Mouse (Mus musculus) lung, postnatal 4 days (tissue): ENCODE measurements at regions not wholly inside any gene's neighbourhood (a gene's known extent, or its start where the extent isn't known, plus 50 kb on each side); places are given as distances from the start of the nearest gene placed in this dataset.
A peak's percentile ranks its signal among the peaks of the same experiment; 100 is the strongest.

Experiments used
- DNase-seq, 2 experiments: peaks; one replicate each; pipeline ENCODE4 v3.0.0; 2021

GRCm38 (mm10) chr13:53055697-53056096, 74.8 kb upstream of the Nfil3 start:
- DNase-seq, result no peak

DNA sequence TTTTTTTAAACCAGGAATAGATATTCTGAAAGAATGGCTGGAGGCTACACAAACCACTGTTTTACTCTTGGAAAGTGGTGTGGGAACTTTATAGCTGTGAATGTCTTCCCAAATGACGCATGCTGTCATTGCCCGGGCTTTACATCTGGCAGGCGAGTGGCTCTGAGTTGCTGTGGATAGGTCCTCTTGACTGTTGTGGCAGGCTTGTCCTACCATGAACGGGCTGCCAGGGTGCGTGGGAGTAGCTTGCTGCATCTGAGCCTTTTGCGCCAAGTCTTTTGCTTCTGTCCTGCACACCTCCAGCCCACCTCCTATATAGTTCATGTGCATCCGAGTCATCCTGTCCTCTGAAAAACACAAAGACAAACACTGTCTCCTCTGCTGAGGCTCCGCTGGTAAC, 72.3 kb upstream of the Nfil3 start:
- DNase-seq, result no peak

GRCm38 (mm10) chr13:53052806-53053205, 71.9 kb upstream of the Nfil3 start:
- DNase-seq, result no peak

DNA sequence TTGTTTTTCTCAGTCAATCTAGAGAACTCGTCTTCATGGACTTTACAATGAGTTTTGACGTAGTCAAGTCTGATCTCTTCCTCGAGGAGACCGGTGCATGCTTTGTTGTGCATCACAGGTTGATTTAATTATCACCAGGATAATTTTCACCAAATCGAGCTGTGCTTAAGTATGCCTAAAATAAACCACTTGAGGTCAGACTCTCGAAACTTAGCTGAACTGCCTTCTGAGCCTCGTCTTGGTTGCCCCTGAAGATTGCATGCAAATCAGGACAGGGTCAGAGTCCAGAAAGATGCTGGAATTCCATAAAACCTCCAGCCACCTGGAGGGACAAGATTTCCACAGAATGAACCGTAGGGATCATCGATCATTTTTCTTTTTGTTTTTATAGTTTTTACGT, 71.3 kb upstream of the Nfil3 start:
- no peak for DNase-seq

GRCm38 (mm10) chr13:53051386-53051785, 70.5 kb upstream of the Nfil3 start:
- no peak for DNase-seq

- DNase-seq, result no peak
Observed at GRCm38 (mm10) chr13:53049176-53049575, 68.3 kb upstream of the Nfil3 start.

- peak; percentile 38 to 64 for DNase-seq
Observed at GRCm38 (mm10) chr13:53033189-53033943, 52.5 kb upstream of the Nfil3 start.
